Mouse (Mus musculus): ENCODE results near the gene Acer1. TPM values are rescaled to one million over a fixed set of nuclear protein-coding genes. Genes with fewer than 3 reads are reported as not detected.

The Acer1 gene
- polyA plus RNA-seq, 1 experiment from 2014 or later, result not detected

- Histone ChIP-seq H3K4me3 (ENCODE audit: low read depth, low read length) (no peak within 1 kb of the TSS), H3K9me3 (ENCODE audit: low read length) (no peaks in the 10 kb centered on the region), H3K36me3 (replicated peaks; ENCODE audit: insufficient read depth, low read length) (peaks cover 33% of the 10 kb centered on the region), H3K4me2 (ENCODE audit: low read depth, low read length) (no peak within 1 kb of the TSS), H3K4me1 (ENCODE audit: insufficient read depth) (peaks cover 8% of the 10 kb centered on the region), H3K27me3 (ENCODE audit: insufficient read depth, low read length) (no peaks in the 10 kb centered on the region), H3K9ac (replicated peaks) (no peak within 1 kb of the TSS), H3K27ac (ENCODE audit: low read depth) (no peak within 1 kb of the TSS)
- DNase-seq, result no peak
- WGBS (ENCODE audit: insufficient replicate concordance), result 88% methylated on average over 9 of the region's 9 CpGs
- ATAC-seq, result no peak
- no peak for TF ChIP-seq EP300 (IDR thresholded peaks at IDR 0.05; ENCODE audit: low read depth)
- no peak for TF ChIP-seq CTCF (IDR thresholded peaks at IDR 0.05; ENCODE audit: low read depth)
These were observed 18.2 kb upstream of the Acer1 start, which contains the start of gene Pspn for GRCm38 (mm10) chr17:56999968-57000609. Gene Pspn, minus strand, starts transcription at chr17:57000018.

- Histone ChIP-seq H3K4me1 (ENCODE audit: insufficient read depth) (peaks cover 8% of the 10 kb centered on the region), H3K27me3 (ENCODE audit: insufficient read depth, low read length) (no peaks in the 10 kb centered on the region), H3K9me3 (ENCODE audit: low read length) (no peaks in the 10 kb centered on the region), H3K27ac (ENCODE audit: low read depth) (no peak overlapping the region), H3K4me2 (ENCODE audit: low read depth, low read length) (no peak overlapping the region), H3K36me3 (replicated peaks; ENCODE audit: insufficient read depth, low read length) (peaks cover 37% of the 10 kb centered on the region), H3K9ac (replicated peaks) (no peak overlapping the region), H3K4me3 (ENCODE audit: low read depth, low read length) (no peak overlapping the region)
- DNase-seq (no peak), ATAC-seq (no peak)
- WGBS (ENCODE audit: insufficient replicate concordance), result 86% methylated on average over 9 of the region's 9 CpGs
- TF ChIP-seq CTCF (IDR thresholded peaks at IDR 0.05; ENCODE audit: low read depth) (no peak), EP300 (IDR thresholded peaks at IDR 0.05; ENCODE audit: low read depth) (no peak)
These were observed 17.5 kb upstream of the Acer1 start for GRCm38 (mm10) chr17:56999414-56999813.

GRCm38 (mm10) chr17:56997029-56997667 is 15.2 kb upstream of the Acer1 start, which contains the start of gene Alkbh7:
Gene Alkbh7, plus strand, starts transcription at chr17:56997339.
- peak; percentile 96 for DNase-seq
- no peaks in the 10 kb centered on the region for H3K9me3 ChIP-seq (ENCODE audit: low read length)
- H3K4me2 ChIP-seq (ENCODE audit: low read depth, low read length), result peak within 1 kb of the TSS; percentile 70
- peak within 1 kb of the TSS; percentile 77 for H3K27ac ChIP-seq (ENCODE audit: low read depth)
- peak within 1 kb of the TSS; percentile 86 for H3K4me3 ChIP-seq (ENCODE audit: low read depth, low read length)
- under 1% methylated on average over 38 of the region's 38 CpGs for WGBS (ENCODE audit: insufficient replicate concordance)
- ATAC-seq, result peak; percentile 100
- H3K27me3 ChIP-seq (ENCODE audit: insufficient read depth, low read length), result no peaks in the 10 kb centered on the region
- 0 out of 2 replicates have a peak, but pooled peaks have one; percentile 52 for TF ChIP-seq EP300 (IDR thresholded peaks at IDR 0.05; ENCODE audit: low read depth)
- TF ChIP-seq CTCF (IDR thresholded peaks at IDR 0.05; ENCODE audit: low read depth), result peak; percentile 97
- H3K36me3 ChIP-seq (replicated peaks; ENCODE audit: insufficient read depth, low read length), result peaks cover 42% of the 10 kb centered on the region
- peak within 1 kb of the TSS; percentile 71 for H3K9ac ChIP-seq (replicated peaks)
- H3K4me1 ChIP-seq (ENCODE audit: insufficient read depth), result peaks cover 8% of the 10 kb centered on the region

GRCm38 (mm10) chr17:56996506-56996905 is 14.6 kb upstream of the Acer1 start:
- Histone ChIP-seq H3K9ac (replicated peaks) (no peak overlapping the region), H3K4me2 (ENCODE audit: low read depth, low read length) (peak overlapping the region; percentile 70), H3K36me3 (replicated peaks; ENCODE audit: insufficient read depth, low read length) (peaks cover 42% of the 10 kb centered on the region), H3K27me3 (ENCODE audit: insufficient read depth, low read length) (no peaks in the 10 kb centered on the region), H3K4me1 (ENCODE audit: insufficient read depth) (peaks cover 8% of the 10 kb centered on the region), H3K4me3 (ENCODE audit: low read depth, low read length) (no peak overlapping the region), H3K9me3 (ENCODE audit: low read length) (no peaks in the 10 kb centered on the region), H3K27ac (ENCODE audit: low read depth) (no peak overlapping the region)
- 54% methylated on average over 2 of the region's 2 CpGs for WGBS (ENCODE audit: insufficient replicate concordance)
- TF ChIP-seq EP300 (IDR thresholded peaks at IDR 0.05; ENCODE audit: low read depth) (no peak), CTCF (IDR thresholded peaks at IDR 0.05; ENCODE audit: low read depth) (no peak)
- ATAC-seq (no peak), DNase-seq (no peak)

- Histone ChIP-seq H3K9me3 (ENCODE audit: low read length) (no peaks in the 10 kb centered on the region), H3K4me3 (ENCODE audit: low read depth, low read length) (no peak overlapping the region), H3K36me3 (replicated peaks; ENCODE audit: insufficient read depth, low read length) (peaks cover 42% of the 10 kb centered on the region), H3K4me1 (ENCODE audit: insufficient read depth) (peaks cover 15% of the 10 kb centered on the region), H3K9ac (replicated peaks) (no peak overlapping the region), H3K27ac (ENCODE audit: low read depth) (no peak overlapping the region), H3K27me3 (ENCODE audit: insufficient read depth, low read length) (no peaks in the 10 kb centered on the region), H3K4me2 (ENCODE audit: low read depth, low read length) (no peak overlapping the region)
- 82% methylated on average over 8 of the region's 8 CpGs for WGBS (ENCODE audit: insufficient replicate concordance)
- no peak for ATAC-seq
- no peak for DNase-seq
- TF ChIP-seq EP300 (IDR thresholded peaks at IDR 0.05; ENCODE audit: low read depth), result no peak
- no peak for TF ChIP-seq CTCF (IDR thresholded peaks at IDR 0.05; ENCODE audit: low read depth)
These were observed 13.1 kb upstream of the Acer1 start for GRCm38 (mm10) chr17:56995046-56995445.

- Histone ChIP-seq H3K4me3 (ENCODE audit: low read depth, low read length) (peak overlapping the region; percentile 71), H3K36me3 (replicated peaks; ENCODE audit: insufficient read depth, low read length) (peaks cover 36% of the 10 kb centered on the region), H3K4me1 (ENCODE audit: insufficient read depth) (peaks cover 11% of the 10 kb centered on the region; the same call in 1 of the 2 replicates), H3K27ac (ENCODE audit: low read depth) (no peak overlapping the region), H3K9me3 (ENCODE audit: low read length) (no peaks in the 10 kb centered on the region), H3K27me3 (ENCODE audit: insufficient read depth, low read length) (no peaks in the 10 kb centered on the region), H3K4me2 (ENCODE audit: low read depth, low read length) (peak overlapping the region; percentile 78), H3K9ac (replicated peaks) (peak overlapping the region; percentile 68)
- no peak for ATAC-seq
- no peak for TF ChIP-seq EP300 (IDR thresholded peaks at IDR 0.05; ENCODE audit: low read depth)
- no peak for TF ChIP-seq CTCF (IDR thresholded peaks at IDR 0.05; ENCODE audit: low read depth)
- DNase-seq, result no peak
- 65% methylated on average over 2 of the region's 2 CpGs for WGBS (ENCODE audit: insufficient replicate concordance)
These were observed 9.0 kb upstream of the Acer1 start for GRCm38 (mm10) chr17:56990966-56991365.
